Mouse (Mus musculus): ENCODE results near the gene Nxf1. TPM values are rescaled to one million over a fixed set of nuclear protein-coding genes. Genes with fewer than 3 reads are reported as not detected.
A peak's percentile ranks its signal among the peaks of the same experiment; 100 is the strongest.
"Not testable (repeated sequence)": the region's sequence is repeated elsewhere in the genome, so short reads cannot be mapped to it uniquely, and the experiment has no call there.

Nxf1 gene
- total RNA-seq, 2 experiments from 2014 or later = 127 to 144 TPM

DNA sequence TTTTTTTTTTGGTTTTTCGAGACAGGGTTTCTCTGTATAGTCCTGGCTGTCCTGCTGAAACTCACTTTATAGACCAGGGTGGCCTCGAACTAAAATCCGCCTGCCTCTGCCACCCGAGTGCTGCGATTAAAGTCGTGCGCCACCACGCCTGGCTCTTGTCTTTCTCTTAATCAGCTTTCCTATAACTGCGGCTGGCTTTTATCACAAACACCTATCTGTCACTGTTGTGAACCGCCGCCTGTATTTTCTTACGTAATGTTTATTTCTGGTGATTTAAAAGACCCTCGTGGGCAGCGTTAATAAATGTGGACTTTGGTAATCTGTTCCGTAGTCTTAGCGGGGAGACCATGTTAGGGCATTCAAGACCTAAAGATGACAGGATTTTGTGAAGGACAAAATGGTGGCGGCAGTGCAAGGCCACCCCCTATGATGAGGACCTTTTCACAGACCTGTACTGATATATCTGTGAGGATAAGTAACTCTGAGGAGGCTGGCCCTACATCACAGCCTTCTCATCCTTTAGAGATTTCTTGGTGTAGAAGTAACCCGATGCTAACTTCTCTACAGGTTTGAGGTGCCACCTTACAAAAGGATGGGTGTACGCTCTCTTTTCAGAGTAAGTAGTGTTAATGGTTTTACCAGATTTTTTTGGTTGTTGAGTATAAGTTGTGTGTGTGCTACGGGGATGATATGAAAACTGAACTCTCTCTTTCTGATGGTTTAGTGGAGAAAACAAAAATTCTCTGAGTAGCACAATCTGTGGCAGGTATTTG, 33.1 kb upstream of the Nxf1 start:
- DNase-seq (ENCODE audit: low spot score in 2 of 2) = no peak

DNA sequence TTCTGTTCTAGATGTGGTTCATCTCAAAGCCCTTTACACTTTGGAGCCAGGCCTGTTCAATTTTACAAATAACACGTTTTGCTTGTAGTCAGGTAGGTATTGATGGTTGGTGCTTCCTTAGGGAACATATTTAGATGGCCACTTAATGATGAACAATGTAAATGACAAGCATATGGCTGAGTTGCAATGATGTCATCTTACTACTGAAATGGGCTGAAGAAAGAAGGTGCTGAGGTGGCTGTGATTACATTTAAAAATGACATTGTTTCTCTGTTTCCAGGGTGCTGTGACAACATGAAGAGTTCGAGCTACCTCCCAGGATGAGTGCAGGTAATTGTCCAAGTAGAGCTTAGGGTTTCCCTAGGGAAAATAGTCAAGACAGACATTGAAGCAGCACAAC, 32.5 kb upstream of the Nxf1 start:
- no peak for DNase-seq (ENCODE audit: low spot score in 2 of 2)

DNA sequence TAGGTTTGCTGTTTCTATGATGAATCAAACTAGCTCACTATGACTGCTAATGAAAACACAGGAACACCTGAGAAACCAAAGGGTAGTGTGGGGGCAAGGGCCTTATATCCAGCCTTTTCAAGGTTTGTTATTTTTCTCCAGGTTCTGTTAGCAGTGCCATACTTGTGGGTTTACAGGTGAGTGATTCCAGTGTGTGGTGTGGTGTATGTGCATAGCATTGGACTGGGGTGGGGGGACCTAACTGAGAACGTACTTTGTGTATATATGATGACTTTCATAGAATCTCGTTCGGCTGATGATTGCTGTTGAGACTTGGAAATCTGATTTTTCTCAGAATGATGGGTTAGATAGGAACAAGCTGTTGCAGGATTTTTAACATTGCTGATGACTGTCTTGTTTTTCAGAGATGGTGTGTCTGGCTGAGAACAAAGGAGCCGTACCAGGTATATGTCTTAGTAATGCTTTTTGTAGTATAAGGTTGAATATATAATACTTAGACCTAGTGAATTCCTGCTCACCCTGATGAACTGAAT, 31.7 kb upstream of the Nxf1 start:
- no peak for DNase-seq (ENCODE audit: low spot score in 2 of 2)

DNA sequence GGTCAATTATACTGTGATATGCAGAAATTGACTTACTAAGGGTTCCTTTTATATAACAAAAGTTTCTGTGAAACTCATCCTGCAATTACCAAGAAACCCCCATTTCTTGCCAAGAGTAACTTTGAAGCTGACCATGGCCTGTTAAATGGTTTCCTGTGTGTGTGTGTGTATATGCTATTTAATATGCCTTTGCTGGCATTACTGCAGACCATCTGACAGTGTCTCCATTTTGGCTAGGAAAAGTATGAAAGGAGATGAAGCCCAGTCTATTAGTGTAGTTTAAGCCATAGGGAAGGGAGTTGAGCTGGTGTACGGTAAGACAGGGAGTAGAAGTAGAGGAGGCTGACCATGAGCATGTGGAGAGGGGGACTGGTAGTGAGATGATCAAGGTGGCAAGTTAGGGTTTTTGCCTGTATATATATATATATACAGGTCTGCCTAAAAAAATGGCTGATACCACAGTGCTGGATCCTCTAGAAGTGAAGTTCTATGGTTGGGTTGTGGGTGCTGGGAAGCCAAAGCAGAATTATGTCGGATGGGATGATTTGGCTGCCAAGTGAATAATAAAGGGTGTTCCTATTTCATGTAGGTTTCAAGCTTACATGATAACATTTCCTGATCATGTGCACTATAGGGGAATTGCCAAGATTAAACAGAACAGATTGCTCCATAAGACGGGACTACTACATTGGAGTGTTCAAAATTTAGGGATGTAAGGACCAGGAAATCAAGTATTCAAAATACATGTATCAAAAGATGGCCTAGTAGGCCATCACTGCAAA, 30.1 kb upstream of the Nxf1 start:
- DNase-seq (ENCODE audit: low spot score in 2 of 2) = no peak

DNA sequence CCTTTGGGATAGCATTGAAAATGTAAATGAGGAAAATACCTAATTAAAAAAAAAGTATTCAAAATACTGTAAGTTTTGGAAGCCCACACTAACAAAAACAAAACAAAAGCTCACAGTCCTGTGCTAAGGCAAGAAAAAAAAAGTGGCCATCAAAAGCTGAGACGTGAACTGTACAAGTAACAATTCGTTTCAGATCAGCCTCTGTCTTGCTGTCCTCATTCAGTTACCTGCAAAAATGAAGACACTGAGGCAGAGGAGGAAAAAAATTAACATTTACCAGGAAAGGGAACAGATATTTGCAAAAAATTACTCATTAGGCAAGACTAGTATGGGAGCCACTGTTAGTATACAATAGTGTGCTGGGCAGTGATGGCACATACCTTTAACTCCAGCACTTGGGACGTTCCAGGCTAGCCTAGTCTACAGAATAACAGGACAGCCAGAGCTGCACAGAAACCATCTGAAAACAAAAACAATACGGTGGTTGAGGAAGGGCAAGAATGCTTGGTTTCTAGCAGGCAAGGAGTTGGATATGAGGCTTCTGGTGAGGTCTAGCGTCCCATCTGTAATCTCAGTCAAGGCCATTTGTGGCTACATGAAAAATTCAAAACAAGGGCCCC, 29.3 kb upstream of the Nxf1 start:
- DNase-seq (ENCODE audit: low spot score in 2 of 2) = no peak

DNA sequence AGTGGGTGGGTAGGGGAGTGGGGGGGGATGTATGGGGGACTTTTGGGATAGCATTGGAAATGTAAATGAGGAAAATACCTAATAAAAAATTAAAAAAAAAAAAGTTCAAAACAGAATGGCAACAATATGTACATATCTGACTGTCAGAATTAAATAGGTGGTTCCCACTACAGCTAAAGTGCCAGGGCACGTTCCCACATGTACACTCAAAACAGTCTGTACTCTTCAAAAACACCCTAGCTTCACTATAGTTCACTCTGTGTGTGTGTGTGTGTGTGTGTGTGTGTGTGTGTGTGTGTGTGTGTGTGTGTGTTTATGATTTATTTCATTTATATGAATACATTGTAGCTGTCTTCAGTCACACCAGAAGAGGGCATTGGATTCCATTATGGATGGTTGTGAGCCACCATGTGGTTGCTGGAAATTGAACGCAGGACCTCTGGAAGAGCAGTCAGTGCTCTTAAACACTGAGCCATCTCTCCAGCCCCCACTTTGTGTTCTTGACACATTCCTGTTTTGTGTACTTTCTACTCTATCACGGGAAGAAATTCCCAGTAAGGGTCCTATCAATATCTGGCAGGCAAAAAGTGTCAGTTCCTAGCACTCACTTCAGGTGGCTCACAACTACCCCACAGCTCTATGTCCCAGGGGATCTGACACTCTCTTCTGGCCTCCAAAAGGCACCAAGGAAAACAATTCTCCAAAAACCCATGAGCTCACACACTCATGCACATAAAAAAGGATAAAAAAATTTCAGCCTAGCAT, 28.4 kb upstream of the Nxf1 start:
- not testable (repeated sequence) for DNase-seq (ENCODE audit: low spot score in 2 of 2)

DNA sequence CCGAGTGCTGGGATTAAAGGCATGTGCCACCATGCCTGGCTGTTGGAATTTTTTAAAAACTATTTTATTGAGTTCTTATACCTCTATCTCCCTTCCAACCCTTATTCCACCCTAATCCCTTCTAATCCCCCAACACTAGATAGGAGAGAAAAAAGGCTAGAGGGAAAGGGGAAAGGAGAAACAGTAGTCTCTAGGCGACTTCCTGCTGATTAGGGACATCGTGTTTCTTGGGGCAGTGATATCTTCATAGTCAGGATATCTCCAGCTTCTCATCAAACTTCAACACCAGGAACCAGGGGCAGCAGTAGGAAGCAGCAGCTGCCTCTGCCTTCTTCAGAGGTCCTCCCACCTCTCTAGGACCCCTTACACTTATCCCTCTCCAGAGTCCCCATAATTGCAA, 22.5 kb upstream of the Nxf1 start:
- no peak for DNase-seq (ENCODE audit: low spot score in 2 of 2)

DNA sequence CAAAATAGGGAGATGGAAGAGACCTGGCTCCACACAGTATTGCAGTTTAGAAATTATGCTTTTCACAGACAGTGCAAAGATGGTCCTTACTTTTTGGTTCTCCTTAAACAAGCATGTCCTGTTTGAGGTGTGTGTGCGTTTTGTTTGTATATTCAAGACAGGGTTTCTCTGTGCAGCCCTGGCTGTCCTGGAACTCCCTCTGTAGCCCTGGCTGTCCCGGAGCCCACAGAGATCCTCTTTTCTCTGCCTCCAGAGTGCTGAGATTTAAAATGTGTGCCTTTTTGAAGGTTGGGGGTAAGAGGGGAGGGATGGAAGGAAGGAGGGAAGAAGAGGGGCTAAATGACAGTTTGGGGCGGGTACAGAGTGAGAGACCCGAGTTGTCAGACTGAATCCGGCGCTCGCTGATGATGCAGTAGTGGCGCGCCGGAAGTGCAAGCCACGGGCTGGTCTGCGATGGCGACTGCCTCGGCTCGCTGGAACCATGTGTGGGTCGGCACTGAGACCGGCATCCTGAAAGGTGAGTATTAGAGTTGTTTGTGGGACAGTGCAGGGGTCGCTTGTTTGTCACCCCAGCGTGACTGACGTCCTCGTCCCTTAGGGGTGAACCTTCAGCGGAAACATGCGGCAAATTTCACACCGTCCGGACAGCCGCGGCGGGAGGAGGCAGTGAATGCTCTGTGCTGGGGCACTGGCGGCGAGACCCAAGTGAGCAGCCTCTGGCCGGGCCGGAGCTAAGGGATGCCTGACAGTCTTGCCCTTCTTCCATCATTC, 21.3 kb upstream of the Nxf1 start, which contains the start of gene Wdr74:
TSS of gene Wdr74 (plus strand) at position 439 of the 771 bp plus-strand sequence.
- peak; percentile 95 to 96 for DNase-seq (ENCODE audit: low spot score in 2 of 2)

DNA sequence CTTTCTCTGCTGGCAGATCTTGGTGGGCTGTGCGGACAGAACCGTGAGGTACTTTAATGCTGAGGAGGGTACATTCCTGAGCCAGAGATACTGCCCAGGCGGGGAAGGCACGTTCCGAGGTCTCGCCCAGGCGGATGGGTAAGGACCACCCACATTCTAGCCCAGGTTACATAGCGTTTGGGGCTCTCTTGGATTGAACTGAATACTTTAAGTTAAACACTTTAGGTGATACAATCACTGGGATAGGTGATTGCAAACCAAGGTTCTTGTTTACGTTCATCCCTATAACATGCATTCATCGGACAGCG, 20.8 kb upstream of the Nxf1 start:
- DNase-seq (ENCODE audit: low spot score in 2 of 2) = no peak

DNA sequence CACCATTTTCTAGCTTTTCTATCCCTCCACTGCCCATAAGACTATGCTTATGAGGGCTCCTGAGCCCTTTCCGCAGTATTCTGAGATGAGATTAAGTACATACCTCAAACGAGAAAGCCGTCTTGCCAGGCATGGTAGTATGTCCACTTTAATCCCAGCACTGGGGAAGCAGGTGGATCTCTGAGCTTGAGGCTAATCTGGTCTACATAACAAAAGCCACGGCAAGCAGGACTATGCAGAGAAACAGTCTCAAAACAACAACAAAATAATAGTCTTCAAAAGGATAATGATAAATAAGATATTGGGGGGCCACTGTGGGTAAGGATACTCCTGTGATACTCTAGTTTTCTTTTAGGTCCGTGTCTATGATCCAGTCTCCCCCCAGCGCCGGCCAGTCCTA, 18.0 kb upstream of the Nxf1 start:
- DNase-seq (ENCODE audit: low spot score in 2 of 2) = no peak

DNA sequence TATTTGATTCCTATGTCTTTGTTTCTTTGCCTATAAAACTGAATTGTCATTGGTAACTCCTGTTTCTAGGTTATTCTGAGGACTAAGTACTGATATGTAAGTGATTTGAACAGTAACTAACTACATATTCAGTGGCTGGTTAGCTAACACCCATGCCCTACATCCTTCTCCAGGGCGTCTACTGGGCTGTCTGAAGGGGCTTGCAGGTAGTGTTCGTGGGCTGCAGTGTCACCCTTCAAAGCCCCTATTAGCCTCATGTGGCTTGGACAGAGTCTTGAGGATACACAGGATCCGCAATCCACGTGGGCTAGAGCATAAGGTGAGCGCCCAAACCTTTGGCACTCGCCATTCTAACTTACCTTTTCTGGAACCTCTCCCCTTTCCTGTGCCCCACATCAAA, 17.2 kb upstream of the Nxf1 start:
- DNase-seq (ENCODE audit: low spot score in 2 of 2) = no peak

DNA sequence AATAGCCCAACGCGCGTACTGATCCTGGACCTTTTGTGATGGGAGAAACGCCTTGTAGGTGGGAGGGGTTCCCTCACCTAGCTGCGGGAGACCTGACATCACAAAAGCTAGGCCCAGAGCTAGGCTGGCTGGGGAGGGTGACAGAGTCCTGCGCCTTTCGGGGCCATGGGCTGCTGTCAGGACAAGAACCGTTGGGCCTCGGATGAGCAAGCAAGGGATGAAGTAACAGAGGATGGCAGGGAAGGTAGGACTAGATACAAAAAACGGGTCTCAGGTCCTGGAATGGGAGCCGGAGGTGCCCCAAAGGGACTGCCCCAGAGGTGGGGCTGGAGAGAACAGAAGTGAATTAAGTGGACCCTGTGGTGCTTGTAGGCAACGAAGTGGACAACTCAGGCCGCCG, 16.3 kb upstream of the Nxf1 start, which contains the start of gene 1700092M07Rik:
TSS of gene 1700092M07Rik (plus strand) at position 116 of the 400 bp plus-strand sequence.
- no peak for DNase-seq (ENCODE audit: low spot score in 2 of 2)

DNA sequence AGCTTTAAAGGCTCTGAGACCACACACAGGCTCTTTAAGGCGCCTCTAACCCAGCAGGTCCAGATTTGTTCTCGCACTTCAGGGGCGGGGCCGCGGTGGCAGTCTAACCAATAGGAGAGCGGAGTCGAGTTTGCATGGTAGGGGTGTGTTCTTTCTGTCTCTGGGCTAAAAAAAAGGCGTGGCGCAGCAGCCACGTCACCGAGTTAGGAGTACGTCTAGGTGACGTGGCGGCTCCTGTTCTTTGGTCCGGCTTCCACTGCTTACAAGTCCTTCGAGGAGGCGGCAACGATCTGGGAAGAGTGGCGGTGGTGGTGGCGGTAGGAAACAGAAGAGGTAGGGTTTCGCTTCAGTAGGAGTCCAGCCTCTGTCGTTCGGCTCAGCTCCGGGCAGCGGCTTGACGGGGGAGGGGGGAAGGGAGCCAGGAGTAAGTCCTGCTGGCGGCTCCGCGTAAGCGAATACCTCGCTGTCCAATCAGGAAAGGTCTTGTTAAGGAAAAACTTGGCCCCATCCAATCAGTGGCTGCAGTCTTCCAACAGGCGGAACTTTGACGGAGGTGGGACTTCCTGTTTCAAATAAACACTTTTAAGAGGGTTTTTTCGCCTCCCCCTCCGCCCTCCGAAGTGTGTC, 15.5 kb upstream of the Nxf1 start, which contains the start of gene Stx5a:
TSS of gene Stx5a (plus strand) at position 171 of the 627 bp plus-strand sequence.
- peak; percentile 85 to 87 for DNase-seq (ENCODE audit: low spot score in 2 of 2)

DNA sequence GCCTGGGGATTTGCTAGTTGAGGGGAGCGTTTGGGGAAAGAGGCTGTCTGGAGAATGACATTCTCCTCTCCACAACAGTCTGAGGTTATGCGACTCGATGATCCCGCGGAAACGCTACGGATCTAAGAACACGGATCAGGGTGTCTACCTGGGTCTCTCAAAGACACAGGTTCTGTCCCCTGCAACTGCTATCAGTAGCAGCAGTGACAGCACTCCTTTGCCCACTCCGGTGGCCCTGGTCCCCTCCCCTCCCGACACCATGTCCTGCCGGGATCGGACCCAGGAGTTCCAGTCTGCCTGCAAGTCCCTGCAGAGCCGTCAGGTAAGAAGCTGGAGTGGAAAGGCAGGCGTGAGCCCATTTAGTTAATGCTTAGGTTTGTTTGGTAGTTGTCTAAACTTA, 14.7 kb upstream of the Nxf1 start:
- DNase-seq (ENCODE audit: low spot score in 2 of 2) = peak in 1 of 2 experiments; percentile 29

DNA sequence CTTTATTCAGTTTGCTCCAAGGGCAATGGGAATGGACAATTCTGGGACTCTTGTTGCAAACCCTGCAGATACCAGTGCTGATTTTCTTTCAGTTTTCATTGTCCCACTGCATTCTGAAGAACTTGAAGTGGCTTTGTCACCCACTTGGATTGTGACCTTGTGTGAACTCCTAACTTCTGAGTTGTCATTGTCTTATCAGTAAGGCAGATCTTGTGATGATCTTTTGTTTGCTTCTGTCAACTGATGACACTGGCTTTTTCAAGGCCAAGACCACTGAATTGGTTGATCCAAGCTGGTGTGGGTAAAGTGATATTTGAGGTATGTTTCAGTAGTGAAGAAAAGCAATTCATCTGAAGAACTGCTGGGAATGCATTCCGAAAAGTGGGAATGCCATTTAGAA, 11.5 kb upstream of the Nxf1 start:
- no peak for DNase-seq (ENCODE audit: low spot score in 2 of 2)

DNA sequence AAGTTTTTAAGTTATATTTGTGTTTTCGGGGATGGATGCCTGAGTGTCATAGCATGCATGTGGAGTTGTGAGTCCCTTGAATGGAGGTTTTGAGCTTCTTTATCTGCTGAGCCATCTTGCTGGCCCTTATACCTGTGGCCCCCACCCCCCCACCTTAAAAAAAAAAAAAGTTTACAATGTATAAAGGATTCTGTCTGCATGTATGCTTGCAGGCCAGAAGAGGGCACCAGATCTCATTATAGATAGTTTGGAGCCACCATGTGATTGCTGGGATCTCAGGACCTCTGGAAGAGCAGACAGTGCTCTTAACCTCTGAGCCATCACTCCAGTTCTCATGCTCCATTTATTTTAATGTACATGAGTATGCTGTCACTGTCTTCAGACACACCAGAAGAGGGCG, 9.5 kb upstream of the Nxf1 start:
- DNase-seq (ENCODE audit: low spot score in 2 of 2) = no peak

DNA sequence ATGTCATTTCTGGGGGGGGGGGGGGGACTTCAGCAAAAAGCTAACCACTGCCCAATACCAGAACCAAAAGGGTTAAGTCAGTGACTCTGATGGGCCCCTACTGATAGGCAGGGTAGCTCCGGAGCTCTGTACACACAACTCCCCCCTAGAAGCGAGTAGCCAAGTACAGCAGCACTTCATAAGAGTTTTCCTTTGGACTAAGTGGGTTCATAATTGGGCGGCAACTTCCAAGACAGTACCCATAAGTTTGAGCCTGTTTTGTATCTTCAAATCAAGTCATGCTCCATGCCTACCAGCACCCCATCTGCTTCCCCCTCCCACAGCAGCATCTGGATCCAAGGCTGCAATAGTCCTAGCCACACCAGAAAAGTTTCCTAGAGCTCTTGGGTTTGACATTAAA, 1.2 kb upstream of the Nxf1 start:
- DNase-seq (ENCODE audit: low spot score in 2 of 2) = no peak

DNA sequence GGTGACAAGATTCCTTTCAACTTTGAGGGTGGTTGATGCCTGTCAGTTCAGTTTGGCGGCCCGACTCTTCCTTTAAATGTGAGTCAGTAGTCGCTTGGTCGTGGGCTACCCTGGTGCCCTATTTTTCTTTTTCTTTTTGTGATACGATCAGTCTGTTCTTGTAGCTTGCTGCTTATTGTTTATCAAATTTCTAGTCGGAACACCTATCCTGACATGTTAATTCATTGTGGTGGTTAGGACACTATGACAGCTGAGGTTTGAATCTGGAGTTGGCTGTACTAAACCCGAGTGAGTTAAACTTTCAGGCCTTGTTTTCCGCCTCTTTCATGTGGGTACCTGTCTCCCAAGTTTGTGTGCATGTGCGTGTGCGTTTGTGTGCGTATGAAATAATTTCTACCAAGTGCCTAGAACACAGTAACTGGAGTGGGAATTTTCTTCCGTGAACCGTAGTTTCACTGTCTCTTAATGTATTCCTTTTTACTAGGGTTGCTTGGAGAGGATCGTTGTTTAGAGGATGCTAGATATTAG, 662 bp downstream of the Nxf1 start:
- DNase-seq (ENCODE audit: low spot score in 2 of 2) = no peak

DNA sequence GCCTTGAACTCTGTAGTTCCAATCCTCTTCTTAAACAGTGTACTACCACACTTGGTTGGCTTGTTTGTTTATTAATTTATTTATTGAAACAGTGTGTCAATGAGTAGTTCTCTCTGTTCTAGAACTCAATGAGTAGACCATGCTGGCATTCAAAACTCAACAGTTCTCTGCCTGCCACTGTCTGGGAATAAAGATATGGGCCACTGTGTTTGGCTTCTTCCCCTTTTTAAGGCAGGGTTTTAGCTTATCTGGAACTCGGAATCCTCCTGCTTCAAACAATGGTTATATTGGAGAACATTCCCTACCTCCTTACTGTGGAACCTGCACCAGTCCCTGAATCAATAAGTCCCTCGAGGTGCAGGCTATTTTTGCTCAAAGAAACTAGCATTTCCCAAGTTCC, 2.0 kb downstream of the Nxf1 start:
- no peak for DNase-seq (ENCODE audit: low spot score in 2 of 2)

DNA sequence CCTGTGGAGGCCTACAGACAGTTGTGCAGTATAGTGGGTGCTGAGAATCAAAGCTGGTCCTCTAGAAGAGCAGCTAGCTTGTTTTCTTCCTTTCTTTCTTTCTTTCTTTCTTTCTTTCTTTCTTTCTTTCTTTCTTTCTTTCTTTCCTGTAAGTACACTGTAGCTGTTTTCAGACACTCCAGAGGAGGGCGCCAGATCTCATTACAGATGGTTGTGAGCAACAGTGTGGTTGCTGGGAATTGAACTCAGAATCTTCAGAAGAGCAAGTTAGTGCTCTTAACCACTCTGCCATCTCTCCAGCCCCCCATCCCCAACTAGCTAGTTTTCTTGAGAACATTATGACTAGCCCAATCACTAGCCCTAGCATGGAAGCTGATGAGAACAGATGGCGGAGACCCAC, 3.9 kb downstream of the Nxf1 start:
- no peak for DNase-seq (ENCODE audit: low spot score in 2 of 2)

Measured in adrenal gland, adult 18-20 months (tissue).